Mouse (Mus musculus) left cerebral cortex, postnatal 4 days (tissue): ENCODE data around the gene Lamb2. TPM values are rescaled to one million over a fixed set of nuclear protein-coding genes. Genes with fewer than 3 reads are reported as not detected.

Source experiments
- DNase-seq: peaks from one replicate; pipeline ENCODE4 v3.0.0-alpha.2; 2022
- intact Hi-C: fragments of 180-260 bp; cut with DNase I; formaldehyde crosslinking; loops from one replicate; pipeline ENCODE4 v1.15.1; 2025
- total RNA-seq, 2 experiments: library from RNA; stranded (reverse); gene quantifications; 2 replicates each; pipeline ENCODE4 v1.2.3; 2021

Gene Lamb2
- total RNA-seq, 2 experiments from 2014 or later = 29.2 to 29.9 TPM

DNA sequence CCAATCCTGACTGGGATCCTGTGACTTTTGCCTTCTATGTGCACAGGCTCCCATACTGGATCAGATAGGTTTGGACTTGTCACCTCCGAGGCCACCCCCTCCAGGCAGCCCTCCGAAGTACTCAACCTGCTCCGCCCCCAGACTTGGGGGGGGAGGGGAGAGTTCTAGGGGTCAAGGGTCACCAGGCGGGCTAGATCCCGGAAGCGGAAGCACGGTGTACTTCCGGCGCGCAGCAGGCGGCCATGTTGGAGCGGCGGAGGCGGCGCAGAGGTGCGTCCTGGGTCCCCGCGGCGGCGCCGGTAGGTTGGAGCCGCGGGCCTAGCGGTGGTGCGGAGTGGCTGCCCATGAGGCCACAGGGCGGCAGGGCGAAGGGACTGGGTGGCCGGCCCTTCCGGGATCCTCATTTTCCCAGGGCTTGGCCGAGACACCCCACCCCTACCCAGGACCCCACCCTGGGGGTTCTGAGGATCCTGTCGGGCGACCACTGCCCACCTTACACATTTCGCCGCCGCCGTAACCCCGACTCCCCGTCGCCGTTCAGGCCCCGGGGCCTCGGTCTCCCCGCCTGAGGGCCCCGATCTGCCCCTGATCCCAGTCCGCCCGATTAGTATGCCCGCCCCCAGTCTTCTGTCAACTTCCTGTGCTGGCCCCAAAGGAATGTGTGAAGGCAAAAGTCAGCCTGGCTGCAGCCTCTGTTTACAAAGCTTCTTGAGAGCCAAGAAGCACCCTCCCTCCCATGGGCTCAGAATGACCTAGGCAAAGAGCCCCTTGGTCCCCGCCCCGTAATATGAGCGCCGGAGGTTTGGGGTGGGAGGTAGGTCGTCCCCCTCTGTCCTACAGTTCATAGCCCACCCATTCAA, 19.0 kb upstream of the Lamb2 start, which contains the start of gene Ccdc71:
TSS of gene Ccdc71 (plus strand) at position 209 of the 860 bp plus-strand sequence.
- peak; percentile 91 for DNase-seq
- intact Hi-C loops = no loop called here

DNA sequence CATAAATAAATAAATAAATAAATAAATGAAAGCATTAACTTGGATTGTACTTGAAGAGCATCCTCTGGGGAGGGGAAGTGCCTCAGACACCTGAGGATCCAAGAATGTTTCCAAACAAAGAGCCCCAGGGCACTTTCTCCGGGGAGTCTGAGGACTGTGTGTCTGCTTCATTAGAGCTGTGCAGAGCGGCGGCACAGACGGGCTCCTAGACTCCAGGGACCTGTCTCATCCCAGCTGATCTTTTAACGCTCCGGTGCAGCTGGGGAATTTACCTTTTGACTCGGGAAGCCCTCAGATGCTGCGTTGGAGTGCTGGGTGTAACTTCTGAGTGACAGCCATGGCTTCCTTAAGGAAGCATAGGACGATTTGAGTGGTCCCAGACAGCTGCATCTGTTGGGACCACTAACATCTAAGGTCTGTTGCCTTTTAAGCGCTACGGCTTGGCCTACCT, 18.3 kb upstream of the Lamb2 start, which contains the start of gene Klhdc8b:
TSS of gene Klhdc8b (minus strand) at position 401 of the 451 bp plus-strand sequence.
- intact Hi-C loops = no loop called here
- DNase-seq = no peak

DNA sequence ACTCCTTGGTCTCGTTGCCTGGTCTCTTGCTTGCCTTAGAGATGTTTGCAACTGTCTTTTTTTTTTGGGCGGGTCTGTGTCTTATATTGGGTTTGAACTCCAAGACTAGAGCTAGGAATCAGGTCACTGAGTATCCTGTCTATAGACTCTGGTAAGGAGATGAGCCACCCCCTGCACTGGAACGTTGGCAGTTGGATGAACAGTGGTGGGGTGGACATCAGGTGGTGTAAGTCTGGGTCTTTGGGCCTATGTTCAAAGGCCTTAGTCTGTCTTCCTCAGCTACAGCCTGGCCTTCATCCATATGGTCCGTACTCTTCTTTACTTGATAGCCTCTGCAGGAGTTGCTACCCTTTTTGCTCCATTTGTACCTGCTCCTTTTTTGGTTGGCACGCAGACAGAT, 17.9 kb upstream of the Lamb2 start:
- intact Hi-C loops = no loop called here
- DNase-seq = no peak

GRCm38 (mm10) chr9:108462192-108462591, 17.3 kb upstream of the Lamb2 start:
- intact Hi-C loops = no loop called here
- DNase-seq = no peak

DNA sequence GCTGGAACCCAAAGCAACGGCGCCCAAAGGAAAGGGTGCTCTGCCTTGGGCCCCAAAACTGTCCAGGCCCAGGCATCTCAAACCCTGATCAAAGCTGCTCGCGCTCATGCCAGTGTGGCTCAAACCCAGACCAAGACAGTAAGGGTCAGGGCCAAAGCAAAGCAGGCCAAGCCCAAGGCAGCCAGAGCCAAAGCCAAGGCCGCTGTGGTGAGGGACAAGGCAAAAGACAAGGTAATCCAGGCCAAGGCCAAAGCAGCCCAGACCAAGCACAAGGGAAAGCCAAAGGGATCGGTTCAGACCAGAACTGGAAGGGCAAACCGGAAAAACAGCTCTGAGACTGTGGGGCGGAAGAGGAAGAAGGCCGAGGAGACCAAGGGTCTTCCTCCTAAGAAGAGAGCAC, 15.8 kb upstream of the Lamb2 start:
- intact Hi-C loops = no loop called here
- DNase-seq = no peak

GRCm38 (mm10) chr9:108466219-108466618, 13.3 kb upstream of the Lamb2 start:
- DNase-seq = no peak
- intact Hi-C loops = no loop called here

DNA sequence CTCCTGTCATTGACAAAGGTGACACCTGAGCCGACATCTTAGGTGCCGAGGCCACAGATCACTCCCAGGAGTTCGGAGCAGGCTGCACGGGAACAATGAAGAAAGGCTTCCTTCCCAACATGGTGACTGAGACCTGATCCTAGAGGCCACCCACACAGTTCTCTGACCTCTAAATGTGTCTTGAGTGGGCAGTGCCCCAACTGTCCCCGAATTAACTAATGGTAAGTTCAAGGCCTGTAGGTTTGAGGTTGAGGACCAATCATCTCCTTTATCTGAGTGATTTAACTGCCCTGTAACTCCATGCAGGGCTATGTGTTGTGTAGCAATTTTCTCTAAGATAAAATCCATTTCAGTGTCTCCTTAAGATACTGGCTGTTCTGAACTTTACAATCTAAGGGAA, 10.1 kb upstream of the Lamb2 start:
- no peak for DNase-seq
- intact Hi-C loops = no loop called here

- no peak for DNase-seq
- intact Hi-C loops = no loop called here
Observed at GRCm38 (mm10) chr9:108469845-108470244, 9.7 kb upstream of the Lamb2 start.

DNA sequence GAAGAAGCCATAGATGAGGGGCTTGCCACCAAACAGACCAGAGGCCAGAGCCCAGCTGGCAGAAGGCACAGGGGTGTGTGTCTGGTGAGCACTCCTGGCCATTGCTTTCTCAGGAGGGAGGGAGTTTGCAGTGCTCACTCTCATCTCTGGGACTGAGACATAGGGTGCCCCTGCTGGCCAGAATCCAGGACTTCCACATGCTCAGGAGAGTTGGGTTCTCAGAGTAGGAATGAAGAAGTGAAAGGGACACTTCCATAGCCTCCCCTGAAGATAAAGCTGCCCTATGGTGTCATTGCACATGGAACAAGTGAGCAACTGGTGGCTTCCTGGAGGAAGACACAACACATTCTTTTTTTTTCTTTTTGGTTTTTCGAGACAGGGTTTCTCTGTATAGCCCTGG, 5.0 kb upstream of the Lamb2 start:
- DNase-seq = no peak
- intact Hi-C loops = no loop called here

DNA sequence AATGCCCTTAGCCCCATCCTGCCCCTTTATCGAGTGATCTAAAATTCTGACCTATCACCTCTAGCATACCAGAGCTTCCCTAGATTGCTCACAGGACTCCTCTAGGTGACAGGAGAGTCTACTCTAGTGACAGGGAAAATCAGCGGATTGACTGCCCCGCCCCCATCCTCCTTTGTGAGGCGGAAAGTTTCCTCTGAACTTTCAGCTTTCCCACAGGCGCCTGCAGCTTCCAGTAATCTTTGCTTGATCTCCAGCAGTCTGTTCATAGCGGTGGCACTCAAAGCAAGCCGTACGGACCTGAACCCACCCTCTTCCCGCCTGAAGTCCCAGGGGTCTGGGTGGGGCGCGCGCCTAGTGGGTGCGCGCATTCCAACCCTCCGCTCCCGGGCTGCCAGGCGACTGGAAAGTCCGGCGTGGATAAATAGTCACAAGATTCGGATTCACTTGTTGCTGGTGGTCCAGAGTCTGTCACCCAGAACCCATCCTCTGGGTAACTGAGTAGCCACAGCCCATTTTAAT, 839 bp upstream of the Lamb2 start:
- intact Hi-C loops = no loop called here
- peak; percentile 60 for DNase-seq

GRCm38 (mm10) chr9:108479241-108479640, 295 bp upstream of the Lamb2 start:
- DNase-seq = no peak
- intact Hi-C loops = no loop called here

DNA sequence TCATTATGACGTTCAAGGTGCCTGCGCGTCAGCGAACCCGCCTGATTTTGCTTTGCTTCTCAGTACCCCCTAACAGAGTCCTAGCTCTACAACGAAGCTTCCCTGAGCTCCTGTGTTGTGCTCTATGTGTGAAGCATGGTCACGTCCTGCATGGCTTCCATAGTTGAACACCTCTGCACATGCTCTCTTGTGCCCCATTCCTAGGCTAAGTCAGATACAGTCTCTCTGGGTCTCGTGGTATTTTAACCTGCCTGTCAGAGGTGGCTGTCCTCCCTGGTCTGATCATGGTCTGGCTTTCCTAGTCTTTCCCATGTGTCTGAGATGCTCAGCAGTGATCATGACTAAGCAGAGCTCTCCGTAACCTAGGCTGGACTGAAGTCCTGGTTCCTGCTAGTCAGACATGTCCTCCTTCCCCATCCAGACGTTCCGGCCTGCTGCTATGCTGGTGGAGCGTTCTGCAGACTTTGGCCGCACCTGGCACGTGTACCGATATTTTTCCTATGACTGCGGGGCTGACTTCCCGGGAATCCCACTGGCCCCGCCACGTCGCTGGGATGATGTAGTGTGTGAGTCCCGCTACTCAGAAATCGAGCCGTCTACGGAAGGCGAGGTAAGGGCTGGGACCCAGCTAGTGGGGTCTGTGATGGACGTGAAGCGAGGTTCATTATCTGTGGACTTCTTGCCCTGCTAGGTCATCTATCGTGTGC, 1.4 kb downstream of the Lamb2 start:
- intact Hi-C loops = no loop called here
- DNase-seq = no peak

GRCm38 (mm10) chr9:108481520-108482210, 2.1 kb downstream of the Lamb2 start:
- DNase-seq = no peak
- intact Hi-C loops = no loop called here

DNA sequence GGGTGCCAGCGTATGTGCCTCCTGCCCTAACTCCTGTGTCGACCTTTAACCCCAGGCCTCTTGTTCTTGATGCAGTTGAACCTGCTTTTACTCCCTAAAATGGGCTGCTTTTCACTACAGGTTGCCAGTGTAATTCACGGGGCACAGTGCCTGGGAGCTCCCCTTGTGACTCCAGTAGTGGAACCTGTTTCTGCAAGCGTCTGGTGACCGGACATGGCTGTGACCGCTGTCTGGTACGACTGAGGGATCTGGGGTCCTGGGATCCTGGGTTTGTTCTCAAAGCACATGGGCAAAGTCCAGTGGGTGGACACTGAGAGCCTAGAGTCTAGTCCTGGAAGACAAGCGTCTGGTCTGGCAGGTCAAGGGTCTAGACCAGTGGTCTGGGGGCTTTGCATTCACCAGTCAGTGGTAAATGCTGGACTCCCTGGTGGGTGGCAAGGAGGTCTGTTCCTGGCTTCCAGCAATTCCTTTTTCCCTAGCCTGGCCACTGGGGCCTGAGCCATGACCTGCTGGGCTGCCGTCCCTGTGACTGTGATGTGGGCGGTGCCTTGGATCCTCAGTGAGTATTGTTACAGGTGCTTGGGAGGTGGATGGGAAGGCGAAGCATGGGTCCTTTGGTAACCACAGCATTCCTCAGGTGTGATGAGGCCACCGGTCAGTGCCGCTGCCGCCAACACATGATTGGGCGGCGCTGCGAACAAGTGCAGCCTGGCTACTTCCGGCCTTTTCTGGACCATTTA, 3.7 kb downstream of the Lamb2 start:
- intact Hi-C loops = no loop called here
- no peak for DNase-seq

DNA sequence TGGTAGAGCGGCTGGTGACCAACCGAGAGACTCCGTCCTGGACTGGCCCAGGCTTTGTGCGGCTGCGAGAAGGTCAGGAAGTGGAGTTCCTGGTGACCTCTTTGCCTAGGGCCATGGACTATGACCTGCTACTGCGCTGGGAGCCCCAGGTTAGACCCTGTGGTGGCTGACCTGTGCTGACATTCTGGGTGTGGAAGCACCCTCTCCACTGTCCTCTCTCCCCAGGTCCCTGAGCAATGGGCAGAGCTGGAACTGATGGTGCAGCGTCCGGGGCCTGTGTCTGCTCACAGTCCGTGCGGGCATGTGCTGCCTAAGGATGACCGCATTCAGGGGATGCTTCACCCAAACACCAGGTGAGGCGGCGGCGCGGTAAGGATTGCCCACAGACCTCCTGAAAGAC, 4.5 kb downstream of the Lamb2 start:
- DNase-seq = no peak
- intact Hi-C loops = no loop called here

DNA sequence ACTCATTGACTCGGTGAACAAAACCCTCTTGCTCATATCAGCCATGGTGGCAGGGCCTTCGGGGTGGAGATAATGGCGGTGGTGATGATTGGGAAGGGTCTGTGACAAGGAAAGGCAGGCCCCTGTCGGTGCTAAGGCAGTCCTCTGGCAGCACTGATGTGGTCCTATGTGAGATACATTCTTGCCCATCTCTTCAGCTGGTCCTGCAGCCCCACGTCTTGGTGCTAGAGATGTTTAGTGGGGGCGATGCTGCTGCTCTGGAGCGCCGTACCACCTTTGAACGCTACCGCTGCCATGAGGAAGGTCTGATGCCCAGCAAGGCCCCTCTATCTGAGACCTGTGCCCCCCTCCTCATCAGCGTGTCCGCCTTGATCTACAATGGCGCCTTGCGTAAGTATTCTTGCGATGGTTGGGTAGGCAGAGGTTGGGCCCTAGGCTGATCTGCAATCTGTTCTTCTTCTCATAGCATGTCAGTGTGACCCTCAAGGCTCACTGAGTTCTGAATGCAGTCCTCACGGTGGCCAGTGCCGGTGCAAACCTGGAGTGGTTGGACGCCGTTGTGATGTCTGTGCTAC, 5.9 kb downstream of the Lamb2 start:
- DNase-seq = no peak

DNA sequence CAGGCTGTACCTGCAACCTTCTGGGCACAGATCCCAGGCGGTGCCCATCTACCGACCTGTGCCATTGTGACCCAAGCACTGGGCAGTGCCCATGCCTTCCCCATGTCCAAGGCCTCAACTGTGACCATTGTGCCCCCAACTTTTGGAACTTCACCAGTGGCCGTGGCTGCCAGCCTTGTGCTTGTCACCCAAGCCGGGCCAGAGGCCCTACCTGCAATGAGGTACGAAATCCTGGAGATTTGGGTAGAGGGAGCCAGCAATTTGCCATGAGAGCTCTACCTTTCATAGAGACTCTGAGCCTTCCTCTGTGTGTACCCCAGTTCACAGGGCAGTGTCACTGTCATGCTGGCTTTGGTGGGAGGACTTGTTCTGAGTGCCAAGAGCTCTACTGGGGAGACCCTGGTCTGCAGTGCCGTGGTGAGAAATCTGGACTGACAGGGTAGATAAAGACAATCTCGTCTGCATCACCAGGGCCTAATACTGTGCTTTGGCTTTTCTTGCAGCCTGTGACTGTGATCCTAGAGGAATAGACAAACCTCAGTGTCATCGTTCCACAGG, 7.5 kb downstream of the Lamb2 start:
- no peak for DNase-seq
- intact Hi-C loops = no loop called here

More for the DNA sequence above, 5.9 kb downstream of the Lamb2 start:
- intact Hi-C loops = no loop called here

DNA sequence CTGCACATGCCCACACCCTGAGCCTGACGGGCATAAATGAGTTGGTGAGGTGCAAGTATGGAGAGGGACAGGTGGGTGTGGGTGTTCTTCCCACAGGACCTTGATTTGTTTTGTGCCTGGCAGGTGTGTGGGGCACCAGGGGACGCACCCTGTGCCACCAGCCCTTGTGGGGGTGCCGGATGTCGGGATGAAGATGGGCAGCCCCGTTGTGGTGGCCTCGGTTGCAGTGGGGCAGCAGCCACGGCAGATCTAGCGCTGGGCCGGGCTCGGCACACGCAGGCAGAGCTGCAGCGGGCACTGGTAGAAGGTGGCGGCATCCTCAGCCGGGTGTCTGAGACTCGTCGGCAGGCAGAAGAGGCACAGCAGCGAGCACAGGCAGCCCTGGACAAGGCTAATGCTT, 8.9 kb downstream of the Lamb2 start:
- intact Hi-C loops = no loop called here
- DNase-seq = no peak

DNA sequence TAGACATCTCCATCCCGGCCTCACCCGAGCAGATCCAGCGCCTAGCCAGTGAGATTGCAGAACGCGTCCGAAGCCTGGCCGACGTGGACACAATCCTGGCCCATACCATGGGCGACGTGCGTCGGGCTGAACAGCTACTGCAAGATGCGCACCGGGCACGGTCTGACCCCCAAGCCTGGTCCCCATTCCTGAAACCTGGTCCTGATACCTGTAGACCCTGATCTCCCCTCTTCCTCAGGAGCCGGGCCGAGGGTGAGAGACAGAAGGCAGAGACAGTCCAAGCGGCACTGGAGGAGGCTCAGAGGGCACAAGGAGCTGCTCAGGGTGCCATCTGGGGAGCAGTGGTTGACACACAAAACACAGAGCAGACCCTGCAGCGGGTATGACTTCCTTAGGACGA, 9.7 kb downstream of the Lamb2 start:
- intact Hi-C loops = no loop called here

More for the DNA sequence above, 9.7 kb downstream of the Lamb2 start:
- DNase-seq = no peak
